Mouse (Mus musculus) adrenal gland, postnatal 10 days (tissue): ENCODE results near the gene Gbgt1. TPM values are rescaled to one million over a fixed set of nuclear protein-coding genes. Genes with fewer than 3 reads are reported as not detected.

Source experiments
- DNase-seq: peaks from one replicate; pipeline ENCODE4 v3.0.0; 2021; ENCODE audit warnings: mixed read lengths
- total RNA-seq, 2 experiments: library from RNA; stranded (reverse); gene quantifications; 2 replicates each; pipeline ENCODE4 v1.2.3; 2021

Gbgt1 gene
- total RNA-seq, 2 experiments from 2014 or later, result 4.3 to 5.4 TPM

DNA sequence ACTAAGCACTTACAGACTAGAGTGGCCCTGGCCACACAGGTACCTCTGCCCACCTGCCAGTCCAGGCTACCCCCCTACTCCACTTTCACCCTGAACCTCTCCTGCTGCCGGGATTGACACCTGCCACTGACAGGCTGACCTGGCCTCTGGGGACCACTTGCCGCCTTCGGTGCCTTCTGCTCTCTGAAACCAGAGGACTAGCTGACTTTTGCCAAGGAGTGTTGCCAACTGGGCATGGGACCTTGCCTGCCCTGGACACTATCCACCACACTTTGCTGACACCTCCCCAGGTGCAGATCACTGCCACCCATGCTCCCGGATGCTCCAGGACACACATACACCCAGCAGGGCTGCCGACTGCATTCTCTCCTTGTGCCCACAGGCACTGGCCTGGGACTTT lies 55.6 kb downstream of the Gbgt1 start:
- no peak for DNase-seq

Other genes with a start within 250 kb of the Gbgt1 start
- gene Ppp1r26, start 50.1 kb upstream of the Gbgt1 start, total RNA-seq, result 1 to 10 TPM; 5.3 to 7.4 TPM
- gene 1700007K13Rik, start 30.6 kb upstream of the Gbgt1 start, total RNA-seq, result under 1 TPM; 0.64 to 0.99 TPM
- 10 to 100 TPM; 64.6 to 75.6 TPM for gene Mrps2, start 28.8 kb upstream of the Gbgt1 start, total RNA-seq
- 1 to 10 TPM; 2.6 to 3.2 TPM for gene Gm10134, start 9.2 kb downstream of the Gbgt1 start, total RNA-seq
- gene Ralgds, start 16.2 kb downstream of the Gbgt1 start, total RNA-seq, result 10 to 100 TPM; 31.5 to 47.4 TPM
- under 1 TPM in 1 of 2 experiments, not detected in 1; 0.15 TPM for gene Cel, start 66.5 kb downstream of the Gbgt1 start, total RNA-seq
- gene Gtf3c5, start 86.9 kb downstream of the Gbgt1 start, total RNA-seq, result 10 to 100 TPM; 15.5 to 21.5 TPM
- 1 to 10 TPM in 1 of 2 experiments, under 1 TPM in 1; 0.66 to 4.4 TPM for gene Gfi1b, start 125.1 kb downstream of the Gbgt1 start, total RNA-seq
- 10 to 100 TPM; 15.5 to 20.7 TPM for gene Tsc1, start 144.3 kb downstream of the Gbgt1 start, total RNA-seq
- gene Spaca9, start 202.8 kb downstream of the Gbgt1 start, total RNA-seq, result 1 to 10 TPM; 1.4 to 2.1 TPM
- under 1 TPM; 0.18 to 0.33 TPM for gene Ak8, start 203.3 kb downstream of the Gbgt1 start, total RNA-seq